Mouse (Mus musculus): ENCODE results near the gene Hoxd10.

DNA sequence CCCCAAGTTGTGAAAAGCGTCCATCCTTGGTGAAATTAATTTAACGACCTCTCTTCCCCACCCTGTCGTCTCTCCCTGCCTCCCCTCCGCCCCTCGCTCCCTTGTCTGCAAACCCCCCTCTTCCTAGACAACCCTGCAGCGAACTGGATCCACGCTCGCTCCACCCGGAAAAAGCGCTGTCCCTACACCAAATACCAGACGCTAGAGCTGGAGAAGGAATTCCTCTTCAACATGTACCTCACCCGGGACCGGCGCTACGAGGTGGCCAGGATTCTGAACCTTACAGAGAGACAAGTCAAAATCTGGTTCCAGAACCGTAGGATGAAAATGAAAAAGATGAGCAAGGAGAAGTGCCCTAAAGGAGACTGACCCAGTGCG lies 7.3 kb downstream of the Hoxd10 start:
- TF ChIP-seq POLR2A (IDR thresholded peaks at IDR 0.05; ENCODE audit: insufficient read depth, low read depth, low read length) (no peak), CTCF (IDR thresholded peaks at IDR 0.05) (no peak)

Measured in heart, adult 2 months (tissue).